Mouse (Mus musculus): ENCODE measurements around the gene H2-DMa. TPM values are rescaled to one million over a fixed set of nuclear protein-coding genes. Genes with fewer than 3 reads are reported as not detected.

Gene H2-DMa
- total RNA-seq, 4 experiments from 2014 or later, result 2.2 to 3.9 (median 3.7) TPM

Other genes starting within 250 kb of the H2-DMa start
- not detected for gene Gm7029, start 245.7 kb upstream of the H2-DMa start, total RNA-seq (2022)
- gene Kifc1, start 228.9 kb upstream of the H2-DMa start, total RNA-seq (2022), result 1 to 10 TPM in 1 of 4 experiments, under 1 TPM in 3; 0.31 to 1.9 (median 0.51) TPM
- not detected for gene Platr17, start 214.4 kb upstream of the H2-DMa start, total RNA-seq (2022)
- gene Daxx, start 210.1 kb upstream of the H2-DMa start, total RNA-seq (2022), result 10 to 100 TPM; 11.5 to 16.2 (median 13.7) TPM
- 100 to 1,000 TPM in 2 of 4 experiments, 10 to 100 TPM in 2; 96.8 to 113 (median 105) TPM for gene Tapbp, start 203.6 kb upstream of the H2-DMa start, total RNA-seq (2022)
- 10 to 100 TPM; 18.1 to 21.0 (median 19.3) TPM for gene Zbtb22, start 203.6 kb upstream of the H2-DMa start, total RNA-seq (2022)
- 10 to 100 TPM; 29.8 to 35.1 (median 34.1) TPM for gene Rgl2, start 190.0 kb upstream of the H2-DMa start, total RNA-seq (2022)
- gene Pfdn6, start 179.2 kb upstream of the H2-DMa start, total RNA-seq (2022), result 10 to 100 TPM; 62.7 to 82.9 (median 71.1) TPM
- 10 to 100 TPM; 10.1 to 12.8 (median 11.6) TPM for gene Wdr46, start 178.9 kb upstream of the H2-DMa start, total RNA-seq (2022)
- gene B3galt4, start 168.1 kb upstream of the H2-DMa start, total RNA-seq (2022), result 1 to 10 TPM in 3 of 4 experiments, under 1 TPM in 1; 0.89 to 2.6 (median 1.6) TPM
- gene Vps52, start 163.7 kb upstream of the H2-DMa start, total RNA-seq (2022), result 10 to 100 TPM; 35.6 to 45.0 (median 41.6) TPM
- gene Rps18, start 163.5 kb upstream of the H2-DMa start, total RNA-seq (2022), result 100 to 1,000 TPM; 373 to 430 (median 408) TPM
- gene H2-K1, start 119.2 kb upstream of the H2-DMa start, total RNA-seq (2022), result 100 to 1,000 TPM; 111 to 163 (median 123) TPM
- gene Ring1, start 94.9 kb upstream of the H2-DMa start, total RNA-seq (2022), result 10 to 100 TPM; 11.9 to 18.1 (median 14.1) TPM
- gene H2-Ke6, start 91.5 kb upstream of the H2-DMa start, total RNA-seq (2022), result 100 to 1,000 TPM; 134 to 149 (median 137) TPM
- gene Slc39a7, start 87.9 kb upstream of the H2-DMa start, total RNA-seq (2022), result 10 to 100 TPM; 64.1 to 79.1 (median 73.2) TPM
- gene Rxrb, start 87.7 kb upstream of the H2-DMa start, total RNA-seq (2022), result 10 to 100 TPM; 33.4 to 46.3 (median 42.3) TPM
- 1 to 10 TPM in 3 of 4 experiments, under 1 TPM in 1; 0.87 to 1.3 (median 1.2) TPM for gene Col11a2, start 80.1 kb upstream of the H2-DMa start, total RNA-seq (2022)
- gene H2-Oa, start 27.2 kb upstream of the H2-DMa start, total RNA-seq (2022), result under 1 TPM in 2 of 4 experiments, not detected in 2; 0.25 to 0.28 TPM
- 10 to 100 TPM; 61.0 to 75.7 (median 69.8) TPM for gene Brd2, start 3.1 kb downstream of the H2-DMa start, total RNA-seq (2022)
- 1 to 10 TPM in 2 of 4 experiments, under 1 TPM in 2; 0.65 to 1.1 (median 0.97) TPM for gene H2-DMb2, start 23.8 kb downstream of the H2-DMa start, total RNA-seq (2022)
- 1 to 10 TPM; 1.8 to 3.0 (median 2.4) TPM for gene H2-DMb1, start 33.5 kb downstream of the H2-DMa start, total RNA-seq (2022)
- 1 to 10 TPM; 4.4 to 5.6 (median 4.7) TPM for gene Tap1, start 68.0 kb downstream of the H2-DMa start, total RNA-seq (2022)
- gene Psmb9, start 68.2 kb downstream of the H2-DMa start, total RNA-seq (2022), result 10 to 100 TPM in 2 of 4 experiments, 1 to 10 TPM in 2; 6.9 to 12.9 (median 8.7) TPM
- 10 to 100 TPM; 10.7 to 15.1 (median 12.8) TPM for gene Psmb8, start 78.2 kb downstream of the H2-DMa start, total RNA-seq (2022)
- 10 to 100 TPM; 21.4 to 25.3 (median 24.6) TPM for gene Tap2, start 84.0 kb downstream of the H2-DMa start, total RNA-seq (2022)
- gene H2-Ob, start 119.4 kb downstream of the H2-DMa start, total RNA-seq (2022), result 1 to 10 TPM in 1 of 4 experiments, under 1 TPM in 3; 0.41 to 1.5 (median 0.51) TPM
- gene H2-Ab1, start 138.1 kb downstream of the H2-DMa start, total RNA-seq (2022), result 10 to 100 TPM; 13.2 to 19.1 (median 15.6) TPM
- gene H2-Aa, start 168.3 kb downstream of the H2-DMa start, total RNA-seq (2022), result 10 to 100 TPM; 15.7 to 28.3 (median 26.7) TPM
- gene H2-Eb1, start 186.3 kb downstream of the H2-DMa start, total RNA-seq (2022), result 10 to 100 TPM; 15.1 to 32.1 (median 26.2) TPM
- not detected for gene H2-Eb2, start 206.1 kb downstream of the H2-DMa start, total RNA-seq (2022)
- gene Btnl2, start 235.3 kb downstream of the H2-DMa start, total RNA-seq (2022), result under 1 TPM; 0.16 to 0.68 (median 0.49) TPM